Mouse (Mus musculus) lung, embryonic 16.5 days (tissue): ENCODE measurements around the gene Actr3b. TPM values are rescaled to one million over a fixed set of nuclear protein-coding genes. Genes with fewer than 3 reads are reported as not detected.
"Not testable (repeated sequence)": the region's sequence is repeated elsewhere in the genome, so short reads cannot be mapped to it uniquely, and the experiment has no call there.

ENCODE experiments used
- ATAC-seq: fragments of 200-750 bp; cut with Nextera tagmentation; 2 replicates; pipeline ENCODE4 v1.8.0; 2017; ENCODE audit warnings: low read depth, mild to moderate bottlenecking, moderate library complexity
- H3K27ac ChIP-seq: fragments of 300-500 bp; sonication (generic); 2 replicates; pipeline ENCODE4 v1.5.1; 2014; ENCODE audit warnings: mild to moderate bottlenecking, control low read depth, low read length
- H3K27me3 ChIP-seq: fragments of 300-500 bp; sonication (generic); 2 replicates; pipeline ENCODE4 v1.6.1; 2014; ENCODE audit warnings: low read depth, low read length, mixed read lengths; ENCODE audit not compliant: control insufficient read depth, insufficient read depth
- H3K36me3 ChIP-seq: fragments of 300-500 bp; sonication (generic); 2 replicates; pipeline ENCODE4 v1.6.1; 2014; ENCODE audit warnings: low read length; ENCODE audit not compliant: control insufficient read depth, insufficient read depth
- H3K4me1 ChIP-seq: fragments of 300-500 bp; sonication (generic); replicated peaks from 2 replicates; pipeline ENCODE4 v1.6.1; 2014; ENCODE audit warnings: low read length, mixed read lengths; ENCODE audit not compliant: control insufficient read depth, insufficient read depth
- H3K4me2 ChIP-seq: fragments of 300-500 bp; sonication (generic); 2 replicates; pipeline ENCODE4 v1.6.1; 2014; ENCODE audit warnings: low read depth, low read length, control low read depth
- H3K4me3 ChIP-seq: fragments of 300-500 bp; sonication (generic); 2 replicates; pipeline ENCODE4 v1.5.1; 2014; ENCODE audit warnings: mild to moderate bottlenecking, low read length, control low read depth
- H3K9ac ChIP-seq: fragments of 300-500 bp; sonication (generic); 2 replicates; pipeline ENCODE4 v1.6.1; 2014; ENCODE audit warnings: low read length, control low read depth
- H3K9me3 ChIP-seq: fragments of 300-500 bp; sonication (generic); 2 replicates; pipeline ENCODE4 v1.6.1; 2016; ENCODE audit warnings: low read length; ENCODE audit not compliant: control insufficient read depth
- WGBS: fragments of 180-500 bp; shearing (Covaris S2); extraction: QIAGEN DNeasy Blood & Tissue Kit; methylation state at CpG from one replicate; pipeline ENCODE4 v1.1.7; 2014; 5-methylcytosine and 5-hydroxymethylcytosine counted together
- polyA plus RNA-seq: library from polyadenylated mRNA; unstranded; fragments of >200 nt; fragmentation: Nextera tagmentation; extraction: Ambion mirVana; gene quantifications from 2 replicates; pipeline ENCODE4 v1.2.1, GENCODE M21; 2015

The Actr3b gene
- 2.0 and 2.3 TPM in 2 replicates for polyA plus RNA-seq

DNA sequence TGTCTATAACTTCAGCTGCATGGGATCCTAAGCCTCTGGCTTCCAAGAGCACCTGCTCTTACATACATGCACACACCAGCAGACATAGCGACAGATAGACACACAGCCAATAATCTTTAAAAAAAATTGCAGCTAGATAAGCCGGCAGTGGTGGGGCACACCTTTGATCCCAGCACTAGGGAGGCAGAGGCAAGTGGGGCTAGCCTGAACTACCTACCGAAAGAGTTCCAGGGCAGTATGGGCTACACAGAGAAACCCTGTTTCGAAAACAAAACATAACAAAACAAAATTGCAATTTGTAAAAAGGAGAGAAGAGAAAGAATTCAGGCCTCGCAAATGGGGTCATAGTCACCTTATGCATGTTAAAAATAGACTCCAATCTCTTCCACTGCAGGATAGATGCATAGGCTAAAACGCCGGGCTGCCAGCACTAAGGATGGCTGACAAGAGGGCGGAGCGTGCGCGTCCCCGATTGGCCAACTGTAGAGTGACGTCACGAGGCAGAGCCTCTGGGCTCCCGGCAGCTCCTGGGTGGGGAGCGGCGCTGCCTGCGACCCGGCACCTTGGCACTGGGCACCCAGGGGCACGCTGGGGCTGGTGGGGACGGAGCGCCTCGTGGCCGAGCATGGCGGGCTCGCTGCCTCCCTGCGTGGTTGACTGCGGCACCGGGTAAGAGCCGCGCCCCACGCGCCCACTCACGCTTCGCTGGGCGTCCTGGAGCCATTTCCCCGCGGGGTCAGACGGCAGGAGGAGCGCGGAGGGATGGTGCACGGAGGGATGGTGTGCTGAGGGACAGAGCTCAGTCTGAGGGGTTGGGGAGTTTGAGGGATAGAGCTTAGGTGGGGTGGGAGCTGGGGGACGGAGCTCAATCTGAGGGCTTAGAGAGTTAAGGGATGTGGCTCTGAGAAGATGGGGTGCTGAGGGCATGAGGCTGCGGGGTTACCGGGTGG is at the start of gene Actr3b:
Gene Actr3b (plus strand): TSS at position 538 of the 950 bp plus-strand sequence.
- Histone ChIP-seq H3K27me3 (peaks cover 5% of the 10 kb centered on the region; the same call in 1 of the 2 replicates), H3K4me3 (peak within 1 kb of the TSS; percentile 64), H3K27ac (no peak within 1 kb of the TSS), H3K9ac (peak within 1 kb of the TSS; percentile 64), H3K9me3 (no peaks in the 10 kb centered on the region), H3K4me2 (peak within 1 kb of the TSS; percentile 99), H3K4me1 (peaks cover 4% of the 10 kb centered on the region), H3K36me3 (no peaks in the 10 kb centered on the region)
- peak; percentile 98 for ATAC-seq
- WGBS, result 3% methylated on average over 45 of the region's 45 CpGs

DNA sequence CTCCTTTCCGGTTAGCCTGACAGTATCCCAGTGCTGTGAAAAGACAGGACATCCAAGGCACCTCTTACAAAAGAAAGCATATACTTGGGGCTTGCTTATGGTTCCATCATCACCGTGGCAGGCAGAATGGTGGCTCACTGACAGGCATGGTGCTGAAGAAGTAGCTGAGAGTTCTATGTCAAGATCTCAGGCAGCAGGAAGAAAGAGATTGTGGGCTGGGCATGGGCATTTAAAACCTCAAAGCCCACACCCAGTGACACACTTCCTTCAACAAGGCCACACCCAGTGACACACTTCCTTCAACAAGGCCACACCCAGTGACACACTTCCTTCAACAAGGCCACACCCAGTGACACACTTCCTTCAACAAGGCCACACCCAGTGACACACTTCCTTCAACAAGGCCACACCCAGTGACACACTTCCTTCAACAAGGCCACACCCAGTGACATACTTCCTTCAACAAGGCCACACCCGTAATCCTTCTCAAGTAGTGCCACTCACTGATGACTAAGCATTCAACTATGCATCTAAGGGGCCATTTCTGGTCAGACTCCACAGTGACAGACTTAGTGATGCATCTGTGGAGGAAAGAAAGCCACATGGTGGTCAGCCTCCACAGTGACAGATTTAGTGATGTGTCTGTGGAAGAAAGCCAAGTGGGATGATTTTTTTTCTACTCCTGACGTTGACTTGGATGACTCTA is 46.6 kb upstream of the Actr3b start:
- not testable (repeated sequence) for H3K27me3 ChIP-seq, H3K4me2 ChIP-seq, H3K4me1 ChIP-seq, H3K4me3 ChIP-seq, H3K9ac ChIP-seq, H3K36me3 ChIP-seq, ATAC-seq, H3K27ac ChIP-seq, H3K9me3 ChIP-seq
- 80% methylated on average over 4 of the region's 4 CpGs for WGBS

DNA sequence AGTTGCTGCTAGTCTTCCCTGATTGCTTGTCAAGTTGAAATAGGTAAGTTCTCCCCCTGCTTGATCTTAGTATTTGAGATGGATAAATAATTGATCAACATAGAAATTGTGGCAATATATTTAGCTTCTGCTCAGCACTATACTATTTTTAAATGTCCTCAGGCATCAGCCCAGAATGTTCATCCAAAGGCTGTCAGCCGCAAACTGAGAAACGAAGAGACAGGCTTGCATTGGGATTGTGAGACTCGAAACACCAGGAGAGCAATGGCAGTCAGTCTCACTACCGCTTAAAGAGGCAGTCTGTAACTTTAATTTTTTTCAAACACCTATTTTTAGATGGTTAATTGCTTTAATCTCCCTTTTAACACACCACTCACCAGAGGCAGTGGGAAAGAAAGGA is 40.4 kb upstream of the Actr3b start:
- Histone ChIP-seq H3K9me3 (no peaks in the 10 kb centered on the region; the same call in 1 of the 2 replicates), H3K36me3 (no peaks in the 10 kb centered on the region), H3K4me2 (no peak overlapping the region), H3K4me1 (no peaks in the 10 kb centered on the region), H3K27me3 (no peaks in the 10 kb centered on the region), H3K27ac (no peak overlapping the region), H3K4me3 (no peak overlapping the region), H3K9ac (no peak overlapping the region)
- ATAC-seq, result no peak
- WGBS, result 77% methylated on average over 4 of the region's 4 CpGs

DNA sequence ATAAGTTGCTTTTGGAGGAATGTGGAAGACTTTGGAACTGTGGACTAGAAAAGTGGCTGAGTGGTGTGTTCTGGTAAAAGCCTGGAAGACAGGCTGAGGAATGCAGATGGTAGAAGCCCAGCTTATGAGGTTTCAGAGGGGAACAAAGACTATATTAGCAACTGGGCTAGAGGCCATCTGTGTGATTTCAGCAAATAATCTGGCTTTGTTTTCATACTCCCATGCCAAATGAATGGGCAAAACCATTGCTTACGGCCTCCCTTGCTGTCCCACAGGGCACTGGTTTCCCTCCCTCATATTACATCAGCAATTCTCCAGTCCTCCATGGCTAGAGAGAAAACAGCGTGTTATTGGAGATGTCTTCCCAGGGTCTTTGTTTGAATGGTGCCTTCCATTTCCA is 36.8 kb upstream of the Actr3b start:
- ATAC-seq, result no peak
- no peaks in the 10 kb centered on the region for H3K36me3 ChIP-seq
- 77% methylated on average over 2 of the region's 2 CpGs for WGBS

GRCm38 (mm10) chr5:25724134-25724675 is 35.6 kb upstream of the Actr3b start:
- Histone ChIP-seq H3K4me2 (no peak overlapping the region), H3K4me3 (no peak overlapping the region), H3K27ac (no peak overlapping the region), H3K9me3 (no peaks in the 10 kb centered on the region; the same call in 1 of the 2 replicates), H3K9ac (no peak overlapping the region), H3K4me1 (no peaks in the 10 kb centered on the region), H3K27me3 (no peaks in the 10 kb centered on the region), H3K36me3 (no peaks in the 10 kb centered on the region)
- no peak for ATAC-seq
- WGBS, result 36% methylated on average over 1 of the region's 1 CpGs

More for the DNA sequence above, 36.8 kb upstream of the Actr3b start:
- no peak overlapping the region for H3K4me3 ChIP-seq
- H3K9me3 ChIP-seq, result no peaks in the 10 kb centered on the region; the same call in 1 of the 2 replicates
- H3K4me1 ChIP-seq, result no peaks in the 10 kb centered on the region
- no peaks in the 10 kb centered on the region for H3K27me3 ChIP-seq
- H3K9ac ChIP-seq, result no peak overlapping the region
- H3K4me2 ChIP-seq, result no peak overlapping the region
- H3K27ac ChIP-seq, result no peak overlapping the region

DNA sequence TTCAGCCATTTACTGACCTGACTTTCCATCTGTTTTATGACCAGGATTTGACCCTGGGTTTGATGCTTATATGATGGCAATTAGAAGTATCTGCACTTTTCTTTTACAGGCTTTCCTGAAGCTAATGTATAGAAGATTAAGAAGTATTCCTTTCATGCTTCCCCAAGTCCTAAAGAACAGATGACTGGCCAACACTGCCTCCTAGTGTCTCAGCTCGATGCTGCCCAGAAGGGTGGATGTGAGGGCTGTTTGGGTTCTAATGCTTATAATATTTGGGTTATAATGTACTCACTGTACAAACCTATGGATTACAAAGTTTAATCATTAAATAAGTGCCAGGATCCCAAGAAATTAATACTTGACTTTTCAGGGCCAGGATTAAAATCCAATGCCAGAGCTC is 25.5 kb upstream of the Actr3b start:
- Histone ChIP-seq H3K27ac (no peak overlapping the region), H3K4me3 (no peak overlapping the region), H3K4me2 (no peak overlapping the region), H3K9ac (no peak overlapping the region), H3K9me3 (no peaks in the 10 kb centered on the region), H3K36me3 (no peaks in the 10 kb centered on the region), H3K4me1 (no peaks in the 10 kb centered on the region), H3K27me3 (no peaks in the 10 kb centered on the region)
- no peak for ATAC-seq
- WGBS, result 3% methylated on average over 1 of the region's 1 CpGs

DNA sequence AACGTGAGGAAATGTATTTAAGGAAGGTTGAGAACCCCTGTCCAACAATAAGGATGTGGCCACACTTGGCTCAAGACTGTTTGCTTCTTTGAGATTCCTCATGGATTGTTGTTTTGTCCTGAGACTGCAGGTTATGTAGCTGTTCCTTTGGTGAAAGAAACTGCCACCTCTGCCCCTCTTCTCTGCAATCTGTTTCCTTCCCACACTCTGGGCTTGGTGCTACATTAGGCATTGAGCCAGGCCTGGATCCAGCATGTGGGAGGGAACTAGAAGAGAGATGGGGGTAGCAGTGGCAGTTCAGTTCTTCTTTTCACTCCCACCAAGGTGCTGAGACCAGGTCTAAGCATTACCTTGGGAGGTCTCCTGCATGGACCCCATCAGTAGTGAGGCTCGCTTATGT is 23.9 kb upstream of the Actr3b start:
- WGBS, result 73% methylated on average over 2 of the region's 2 CpGs

DNA sequence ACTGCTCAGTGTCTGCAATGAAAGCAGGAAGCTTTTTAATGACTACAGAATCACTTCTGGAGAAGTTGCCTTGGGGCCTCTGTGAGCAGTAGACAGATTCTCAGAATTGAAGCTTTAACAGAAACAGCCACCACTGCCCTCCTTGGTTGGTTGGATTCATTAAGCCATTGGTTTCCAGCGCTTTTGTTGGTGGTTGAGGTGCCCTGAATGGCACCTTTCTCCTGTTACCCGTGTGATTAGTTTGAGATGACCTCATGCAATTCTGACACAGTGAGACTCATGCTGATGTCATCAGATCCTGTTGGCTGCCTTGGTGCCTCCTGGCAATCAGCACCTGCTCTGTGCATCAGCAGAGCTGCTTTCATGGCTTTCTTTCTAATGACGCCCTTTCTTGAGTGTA is 21.3 kb upstream of the Actr3b start:
- WGBS, result 56% methylated on average over 3 of the region's 3 CpGs

More for the DNA sequence above, 23.9 kb upstream of the Actr3b start:
- H3K36me3 ChIP-seq, result no peaks in the 10 kb centered on the region
- no peaks in the 10 kb centered on the region for H3K27me3 ChIP-seq
- H3K4me1 ChIP-seq, result no peaks in the 10 kb centered on the region
- H3K4me2 ChIP-seq, result no peak overlapping the region
- no peak overlapping the region for H3K4me3 ChIP-seq
- no peak overlapping the region for H3K9ac ChIP-seq
- no peak for ATAC-seq
- no peaks in the 10 kb centered on the region for H3K9me3 ChIP-seq
- no peak overlapping the region for H3K27ac ChIP-seq

DNA sequence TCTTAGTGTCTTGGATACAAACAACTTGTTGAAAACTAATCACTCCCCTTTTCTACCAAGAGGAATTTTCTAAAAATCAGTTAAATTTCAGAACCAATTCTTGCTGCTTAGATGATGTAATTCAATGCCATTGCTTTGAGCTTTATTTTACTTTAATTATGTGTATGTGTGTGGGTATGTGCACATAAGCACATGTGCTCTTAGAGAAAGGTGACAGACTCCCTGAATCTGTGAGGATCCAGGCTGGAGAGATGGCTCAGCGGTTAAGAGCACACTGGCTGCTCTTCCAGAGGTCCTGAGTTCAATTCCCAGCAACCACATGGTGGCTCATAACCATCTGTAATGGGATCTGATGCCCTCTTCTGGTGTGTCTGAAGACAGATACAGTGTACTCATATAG is 20.9 kb upstream of the Actr3b start:
- H3K9me3 ChIP-seq, H3K27ac ChIP-seq, H3K4me1 ChIP-seq, H3K27me3 ChIP-seq, H3K9ac ChIP-seq, H3K36me3 ChIP-seq, ATAC-seq, H3K4me3 ChIP-seq, H3K4me2 ChIP-seq: not testable (repeated sequence)
- WGBS, result 90% methylated on average over 1 of the region's 1 CpGs

More for the DNA sequence above, 21.3 kb upstream of the Actr3b start:
- Histone ChIP-seq H3K27ac (no peak overlapping the region), H3K4me2 (no peak overlapping the region), H3K36me3 (no peaks in the 10 kb centered on the region), H3K27me3 (no peaks in the 10 kb centered on the region), H3K9ac (no peak overlapping the region), H3K9me3 (no peaks in the 10 kb centered on the region), H3K4me1 (no peaks in the 10 kb centered on the region), H3K4me3 (no peak overlapping the region)
- ATAC-seq, result no peak
